Mouse (Mus musculus) heart, adult 18-20 months (tissue): Measurements from ENCODE around the gene Il1r2. TPM values are rescaled to one million over a fixed set of nuclear protein-coding genes. Genes with fewer than 3 reads are reported as not detected.

Experiments
- DNase-seq, 2 experiments: peaks; one replicate each; pipeline ENCODE4 v3.0.0; 2021 to 2022; ENCODE audit warnings: mixed read lengths in 1 of 2
- total RNA-seq, 2 experiments: library from RNA; stranded (reverse); gene quantifications; 2 replicates each; pipeline ENCODE4 v1.2.3; 2021

Il1r2 gene
- total RNA-seq, 2 experiments from 2014 or later = not detected

DNA sequence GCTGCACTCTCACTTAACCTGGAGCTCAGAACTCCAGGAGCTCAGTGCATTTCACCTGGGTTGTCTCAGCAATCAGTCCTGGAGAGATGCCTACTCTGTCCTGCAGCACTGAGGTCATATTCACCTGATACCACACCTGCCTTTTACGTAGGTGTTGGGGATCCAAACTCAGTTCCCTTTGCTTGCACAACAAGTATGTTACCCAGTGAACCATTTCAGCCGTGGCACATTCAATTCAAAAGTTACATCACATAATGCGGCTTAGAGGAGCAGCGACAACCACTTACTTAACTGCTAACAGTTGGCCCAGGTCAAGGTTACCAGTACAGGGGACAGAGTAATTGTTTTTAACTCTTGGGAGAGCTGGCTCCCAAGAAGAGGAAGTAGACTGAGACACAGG lies 58.8 kb downstream of the Il1r2 start:
- peak in 1 of 2 experiments; percentile 0 for DNase-seq

GRCm38 (mm10) chr1:40133567-40133966 lies 59.7 kb downstream of the Il1r2 start:
- peak in 1 of 2 experiments; percentile 0 for DNase-seq

DNA sequence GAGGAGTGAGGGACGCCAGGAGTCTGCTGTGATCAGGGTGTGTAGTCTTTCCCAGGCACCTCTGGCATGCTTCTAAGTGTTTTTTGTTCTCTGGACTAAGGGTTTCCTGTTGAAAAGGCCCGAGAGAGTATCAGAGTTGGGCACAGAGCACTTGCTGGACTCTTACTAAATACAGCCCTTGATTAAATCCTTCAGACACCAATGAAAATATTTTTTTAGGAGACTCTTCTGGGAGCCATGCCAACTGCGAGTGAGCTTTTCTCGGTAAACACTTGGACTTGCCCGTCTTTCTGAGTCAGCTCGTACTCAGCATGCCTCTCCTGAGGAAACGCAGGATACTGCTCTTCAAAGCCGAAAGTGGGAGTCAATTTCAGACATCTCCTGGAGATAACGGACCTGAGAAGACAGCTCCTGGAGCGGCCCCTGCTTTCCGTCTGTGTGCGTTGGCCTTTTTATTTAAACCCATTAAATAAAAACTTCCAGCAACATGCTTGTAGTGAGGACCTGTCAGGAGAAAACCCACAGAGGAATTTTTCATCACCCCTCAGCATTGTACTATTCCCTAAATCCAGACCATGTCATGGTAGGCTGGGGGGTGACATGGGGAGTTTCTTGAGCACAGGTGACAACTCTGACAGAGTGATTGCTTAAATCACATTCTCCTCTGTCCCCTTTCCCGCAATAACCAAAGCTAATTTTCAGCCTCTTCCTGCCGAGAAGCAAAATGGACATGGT lies 66.1 kb downstream of the Il1r2 start:
- peak; percentile 88 to 92 for DNase-seq

GRCm38 (mm10) chr1:40156096-40156495 lies 82.2 kb downstream of the Il1r2 start:
- DNase-seq = no peak

DNA sequence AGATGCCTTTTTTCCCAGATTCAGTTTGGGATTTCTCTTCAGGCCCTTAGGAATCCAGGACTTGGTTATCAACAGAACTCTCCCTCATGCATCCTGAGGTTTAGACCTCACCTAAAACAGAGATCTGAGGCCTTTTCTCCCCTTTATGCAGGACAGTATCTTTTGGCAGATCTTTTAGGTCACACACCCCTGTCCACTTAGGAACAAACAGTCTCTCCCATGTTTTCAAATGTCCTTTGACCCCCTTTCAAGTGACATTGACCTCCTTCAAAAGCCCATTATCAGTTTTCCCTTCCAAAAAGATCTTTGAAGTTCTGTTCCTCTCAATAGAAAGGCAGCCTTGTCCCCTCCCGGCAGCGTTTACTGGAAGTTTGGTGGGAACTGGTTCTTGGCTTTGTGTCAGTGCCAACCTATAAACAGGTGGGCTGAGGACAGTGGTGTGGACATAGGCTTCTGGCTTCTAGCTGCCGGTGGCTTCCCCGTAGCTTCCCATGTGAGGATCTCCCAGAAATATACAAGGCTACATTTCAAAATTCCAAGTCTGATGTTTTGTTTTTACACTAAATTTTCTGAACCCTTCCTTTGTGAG lies 89.5 kb downstream of the Il1r2 start:
- DNase-seq = no peak

DNA sequence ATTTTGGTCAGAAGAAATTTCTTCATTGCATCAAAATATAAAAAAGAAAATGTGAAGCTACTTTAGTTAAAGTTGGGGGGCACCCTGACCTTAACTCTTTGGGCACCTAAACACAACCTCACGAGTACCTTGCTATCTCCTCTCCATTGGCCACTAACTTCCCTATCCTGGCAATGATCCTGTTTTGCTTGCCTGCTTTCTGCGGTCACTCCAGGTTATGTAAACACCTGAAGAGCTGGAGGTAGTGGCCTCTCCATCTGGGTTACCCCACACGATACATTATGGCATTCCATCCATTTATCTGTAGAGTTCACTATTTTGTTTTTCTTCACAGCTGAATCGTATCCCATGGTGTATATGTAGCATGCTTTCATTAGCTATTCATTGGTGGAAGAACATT lies 90.5 kb downstream of the Il1r2 start:
- DNase-seq = no peak

- peak; percentile 53 to 78 for DNase-seq
These were observed 93.7 kb downstream of the Il1r2 start for GRCm38 (mm10) chr1:40167585-40167984.

- peak; percentile 73 to 87 for DNase-seq
These were observed 98.0 kb downstream of the Il1r2 start for GRCm38 (mm10) chr1:40171878-40172277.

- DNase-seq = peak; percentile 29 to 52
These were observed 100.3 kb downstream of the Il1r2 start for GRCm38 (mm10) chr1:40174146-40174545.

Other genes with a start within 250 kb of the Il1r2 start
- gene Map4k4, start 173.2 kb upstream of the Il1r2 start, total RNA-seq = 100 to 1,000 TPM; 108 to 109 TPM
- 1 to 10 TPM; 5.6 to 6.3 TPM for gene Il1r1, start 151.0 kb downstream of the Il1r2 start, total RNA-seq